Mouse (Mus musculus): ENCODE data around the gene Ppp1ca.

Ppp1ca gene

DNA sequence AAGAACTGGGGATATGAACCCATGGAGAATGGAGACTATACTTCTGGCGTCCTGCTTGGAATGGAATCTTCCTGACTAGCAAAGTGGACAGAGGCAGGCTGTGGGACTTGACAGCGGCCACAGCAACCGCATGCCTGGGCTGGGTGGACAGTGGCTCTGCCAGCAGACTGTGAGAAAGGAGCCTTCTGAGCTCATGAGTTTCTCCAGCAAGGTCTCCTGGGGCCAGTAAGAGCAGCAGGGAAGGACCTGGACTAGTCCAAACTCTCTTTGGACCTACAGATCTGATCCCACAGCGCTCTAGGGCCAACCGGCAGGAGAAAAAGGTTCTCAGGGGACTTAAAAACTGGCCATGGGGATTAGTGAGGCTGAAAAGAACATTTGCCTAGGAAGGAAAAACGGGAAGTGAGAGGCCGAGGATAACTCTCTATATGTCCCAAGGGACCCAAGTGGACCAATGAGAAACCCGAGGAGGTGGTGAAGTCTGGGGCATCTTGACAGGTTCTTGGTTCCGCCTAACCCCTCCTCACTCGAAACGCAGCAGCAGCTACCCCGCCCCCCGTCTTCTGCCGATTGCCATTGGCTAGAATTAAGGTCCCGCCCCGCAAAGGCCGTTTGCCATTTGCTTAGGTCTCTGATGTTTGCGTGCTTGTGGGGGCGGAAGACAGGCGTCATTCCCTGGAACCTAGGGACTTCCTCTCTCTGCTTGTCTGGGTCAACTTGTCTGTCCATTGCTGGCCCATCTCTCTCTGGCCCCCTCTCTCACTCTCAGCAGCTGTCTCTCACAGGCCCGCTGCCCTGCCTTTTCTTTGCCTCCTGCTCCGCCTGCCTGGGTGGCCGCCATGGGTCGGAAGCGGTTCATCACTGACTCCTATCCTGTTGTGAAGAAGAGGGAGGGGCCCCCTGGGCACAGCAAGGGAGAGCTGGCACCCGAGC, 39.7 kb downstream of the Ppp1ca start, which contains the start of gene Pold4:
Gene Pold4, plus strand, starts transcription at position 647 of the 933 bp plus-strand sequence.
- in situ Hi-C loops (cut with MboI): no loop called here

DNA sequence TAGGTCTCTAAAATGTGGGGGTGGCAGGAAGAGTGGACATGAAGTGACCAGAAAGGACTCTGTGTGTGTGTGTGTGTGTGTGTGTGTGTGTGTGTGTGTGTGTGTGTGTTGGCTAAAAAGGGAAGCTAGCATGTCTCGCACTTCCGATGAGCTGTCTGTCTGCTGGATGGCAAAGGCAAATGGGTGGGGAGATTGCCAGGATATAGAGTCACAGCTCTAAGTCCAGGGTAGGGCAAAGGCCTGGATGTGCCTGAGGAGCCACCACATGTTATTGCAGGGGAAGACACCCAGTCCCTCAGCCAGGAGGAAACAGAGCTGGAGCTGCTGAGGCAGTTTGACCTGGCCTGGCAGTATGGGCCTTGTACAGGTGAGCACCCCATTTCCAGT, 40.3 kb downstream of the Ppp1ca start:
- in situ Hi-C loops (cut with MboI): no loop called here

DNA sequence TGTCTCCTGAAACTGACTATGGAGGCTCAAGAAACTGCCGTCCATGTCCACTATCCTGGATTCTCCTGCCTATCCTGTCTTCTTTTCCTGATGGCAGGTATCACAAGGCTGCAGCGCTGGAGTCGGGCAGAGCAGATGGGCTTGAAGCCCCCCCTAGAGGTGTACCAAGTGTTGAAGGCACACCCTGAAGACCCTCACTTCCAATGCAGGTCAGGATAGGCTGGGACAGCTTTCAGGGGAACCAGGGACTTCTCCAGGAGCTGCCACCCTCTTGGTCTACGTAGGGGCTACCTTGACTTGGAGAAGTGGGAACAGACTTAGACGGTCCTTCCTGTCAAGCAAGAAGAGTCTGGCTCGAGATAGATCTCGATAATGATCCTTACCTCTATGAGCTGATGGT, 40.8 kb downstream of the Ppp1ca start:
- in situ Hi-C loops (cut with MboI): no loop called here

DNA sequence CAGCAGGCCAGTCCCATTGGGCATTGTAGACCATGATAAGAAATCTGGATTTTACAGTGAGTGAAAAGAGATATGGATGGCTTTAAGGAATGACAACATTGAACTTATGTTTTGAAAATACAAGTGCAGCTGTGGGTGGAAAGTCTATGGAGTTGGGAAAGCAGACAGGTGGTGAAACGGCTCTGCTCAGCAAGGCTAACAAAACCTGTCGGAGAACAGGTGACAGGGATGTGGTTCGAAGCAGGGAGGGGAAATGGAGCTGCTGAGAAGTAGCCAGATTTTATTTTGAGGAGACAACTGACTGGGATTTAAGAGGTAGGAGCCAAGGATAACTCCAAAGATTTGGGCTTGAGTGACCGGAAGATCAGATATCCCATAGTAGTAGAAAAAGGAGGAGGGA, 42.7 kb downstream of the Ppp1ca start:
- in situ Hi-C loops (cut with MboI): no loop called here

DNA sequence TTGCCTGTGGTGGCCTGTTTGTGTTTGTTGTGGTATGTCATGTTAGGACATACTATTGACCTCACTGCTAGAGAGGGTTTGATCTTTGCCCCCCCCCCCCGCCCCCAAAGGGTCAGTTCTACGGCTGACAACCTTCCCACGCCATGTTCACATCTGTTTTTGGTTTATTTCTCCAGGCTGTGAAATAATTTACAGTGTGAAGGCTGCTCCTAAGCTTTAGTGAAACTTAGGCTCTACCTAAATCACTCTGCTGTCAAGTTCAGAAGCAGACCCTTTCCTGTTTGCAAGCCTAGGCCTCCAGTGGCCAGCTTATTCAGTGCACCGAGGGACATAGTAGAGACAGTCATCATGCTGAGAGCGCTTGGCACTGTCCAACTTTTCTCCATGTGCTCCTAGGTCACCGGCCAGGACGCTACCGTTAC, 48.4 kb downstream of the Ppp1ca start:
- in situ Hi-C loops (cut with MboI): no loop called here

DNA sequence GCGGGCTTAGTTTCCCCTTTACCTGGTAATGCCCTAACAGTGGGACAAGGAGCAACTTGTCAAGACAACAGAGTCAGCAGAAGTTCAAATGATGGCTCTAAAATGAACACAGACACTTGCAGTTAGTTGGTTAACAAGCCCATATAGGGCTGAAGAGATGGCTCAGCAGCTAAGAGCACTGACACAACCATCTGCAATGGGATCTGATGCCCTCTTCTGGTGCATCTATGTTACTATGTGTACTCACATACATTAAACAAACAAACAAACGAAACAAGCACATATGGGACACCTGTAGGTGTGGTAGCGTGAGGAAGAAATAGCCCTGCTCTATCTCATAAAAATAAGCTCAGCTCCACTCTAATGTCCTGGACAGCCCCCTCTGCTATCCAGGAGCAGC, 50.6 kb downstream of the Ppp1ca start:
- in situ Hi-C loops (cut with MboI): no loop called here

DNA sequence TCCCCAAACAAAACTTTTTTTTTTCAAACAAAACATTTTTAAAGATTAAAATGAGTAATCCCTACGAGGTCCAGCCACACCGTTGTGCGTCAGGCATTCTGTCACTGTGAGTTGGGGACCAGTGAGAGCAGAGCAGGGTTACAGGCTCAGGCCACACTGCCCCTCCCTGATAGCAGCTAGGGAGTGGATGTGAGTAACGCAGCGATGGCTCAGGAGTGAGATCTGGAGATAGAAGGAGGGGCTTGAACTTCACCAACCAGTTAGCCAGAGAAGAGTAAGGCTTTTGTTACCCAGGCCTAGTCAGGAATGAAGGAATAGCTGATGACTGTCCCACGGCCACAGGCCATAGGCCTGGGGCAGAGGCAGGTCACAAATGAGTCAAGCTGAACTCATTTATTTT, 52.9 kb downstream of the Ppp1ca start:
- in situ Hi-C loops (cut with MboI): loop anchor here (5.0 kb wide), 1 partner anchor 37 kb away; no protein-coding TSS in a partner anchor
